Mouse (Mus musculus): ENCODE measurements around the gene Cenpp.
A peak's percentile ranks its signal among the peaks of the same experiment; 100 is the strongest.

Cenpp gene

GRCm38 (mm10) chr13:49461458-49462132, 191.0 kb downstream of the Cenpp start:
- DNase-seq (ENCODE audit: low spot score in 2 of 2) = no peak

- DNase-seq (ENCODE audit: low spot score in 2 of 2) = no peak
Measured at GRCm38 (mm10) chr13:49460692-49461414, 191.7 kb downstream of the Cenpp start.

GRCm38 (mm10) chr13:49460276-49460675, 192.3 kb downstream of the Cenpp start:
- no peak for DNase-seq (ENCODE audit: low spot score in 2 of 2)

GRCm38 (mm10) chr13:49449318-49449749, 203.3 kb downstream of the Cenpp start:
- DNase-seq (ENCODE audit: low spot score in 2 of 2) = peak; percentile 44 to 74

GRCm38 (mm10) chr13:49444451-49444850, 208.1 kb downstream of the Cenpp start:
- no peak for DNase-seq (ENCODE audit: low spot score in 2 of 2)

- no peak for DNase-seq (ENCODE audit: low spot score in 2 of 2)
Measured at GRCm38 (mm10) chr13:49436170-49436569, 216.4 kb downstream of the Cenpp start.

GRCm38 (mm10) chr13:49435745-49436144, 216.8 kb downstream of the Cenpp start:
- DNase-seq (ENCODE audit: low spot score in 2 of 2) = no peak

- no peak for DNase-seq (ENCODE audit: low spot score in 2 of 2)
Measured at GRCm38 (mm10) chr13:49433268-49434029, 219.1 kb downstream of the Cenpp start.

- no peak for DNase-seq (ENCODE audit: low spot score in 2 of 2)
Measured at GRCm38 (mm10) chr13:49430529-49430928, 222.1 kb downstream of the Cenpp start.

- no peak for DNase-seq (ENCODE audit: low spot score in 2 of 2)
Measured at GRCm38 (mm10) chr13:49428042-49428675, 224.4 kb downstream of the Cenpp start.

- DNase-seq (ENCODE audit: low spot score in 2 of 2) = no peak
Measured at GRCm38 (mm10) chr13:49426736-49427135, 225.8 kb downstream of the Cenpp start.

GRCm38 (mm10) chr13:49421959-49422358, 230.6 kb downstream of the Cenpp start:
- DNase-seq (ENCODE audit: low spot score in 2 of 2) = no peak

GRCm38 (mm10) chr13:49421606-49421917, 231.0 kb downstream of the Cenpp start:
- no peak for DNase-seq (ENCODE audit: low spot score in 2 of 2)

GRCm38 (mm10) chr13:49420754-49421605, 231.6 kb downstream of the Cenpp start, which contains the start of gene Ippk:
Gene Ippk, plus strand, starts transcription at chr13:49421249.
- peak; percentile 97 to 98 for DNase-seq (ENCODE audit: low spot score in 2 of 2)
